Mouse (Mus musculus): ENCODE measurements around the gene Tgoln1. TPM values are rescaled to one million over a fixed set of nuclear protein-coding genes. Genes with fewer than 3 reads are reported as not detected.

Gene Tgoln1
- polyA plus RNA-seq, 1 experiment from 2014 or later = 42.3 TPM

- WGBS = 81% methylated on average over 6 of the region's 6 CpGs
- Histone ChIP-seq H3K4me1 (replicated peaks; ENCODE audit: insufficient read depth, low read length) (peaks cover 6% of the 10 kb centered on the region; the same call in 1 of the 2 replicates), H3K4me2 (ENCODE audit: low read length) (no peak overlapping the region), H3K27me3 (ENCODE audit: insufficient read depth, low read length) (no peaks in the 10 kb centered on the region), H3K27ac (no peak overlapping the region), H3K9ac (ENCODE audit: low read depth, low read length) (no peak overlapping the region), H3K9me3 (replicated peaks; ENCODE audit: low read length) (no peaks in the 10 kb centered on the region), H3K4me3 (replicated peaks; ENCODE audit: low read depth, low read length) (no peak overlapping the region), H3K36me3 (ENCODE audit: insufficient read depth, low read length) (peaks cover 6% of the 10 kb centered on the region; the same call in 1 of the 2 replicates)
- TF ChIP-seq CTCF (IDR thresholded peaks at IDR 0.05; ENCODE audit: low read depth) = no peak
- DNase-seq (ENCODE audit: low spot score) (no peak), ATAC-seq (replicated peaks; ENCODE audit: low FRiP score, low read depth) (no peak)
Observed at GRCm38 (mm10) chr6:72593011-72593803, 23.6 kb downstream of the Tgoln1 start.

- no peaks in the 10 kb centered on the region for H3K27me3 ChIP-seq (ENCODE audit: insufficient read depth, low read length)
- ATAC-seq (replicated peaks; ENCODE audit: low FRiP score, low read depth) (no peak), DNase-seq (ENCODE audit: low spot score) (no peak)
- no peak overlapping the region for H3K27ac ChIP-seq
- TF ChIP-seq CTCF (IDR thresholded peaks at IDR 0.05; ENCODE audit: low read depth) = no peak
- no peaks in the 10 kb centered on the region for H3K9me3 ChIP-seq (replicated peaks; ENCODE audit: low read length)
- H3K4me2 ChIP-seq (ENCODE audit: low read length) = no peak overlapping the region
- no peak overlapping the region for H3K9ac ChIP-seq (ENCODE audit: low read depth, low read length)
- no peak overlapping the region for H3K4me3 ChIP-seq (replicated peaks; ENCODE audit: low read depth, low read length)
- H3K4me1 ChIP-seq (replicated peaks; ENCODE audit: insufficient read depth, low read length) = no peaks in the 10 kb centered on the region
- H3K36me3 ChIP-seq (ENCODE audit: insufficient read depth, low read length) = peaks cover 10% of the 10 kb centered on the region; the same call in 1 of the 2 replicates
Observed at GRCm38 (mm10) chr6:72590111-72590510, 26.7 kb downstream of the Tgoln1 start.

GRCm38 (mm10) chr6:72588307-72588706, 28.5 kb downstream of the Tgoln1 start:
- Histone ChIP-seq H3K4me2 (ENCODE audit: low read length) (no peak overlapping the region), H3K4me1 (replicated peaks; ENCODE audit: insufficient read depth, low read length) (no peaks in the 10 kb centered on the region), H3K27ac (no peak overlapping the region), H3K27me3 (ENCODE audit: insufficient read depth, low read length) (no peaks in the 10 kb centered on the region), H3K36me3 (ENCODE audit: insufficient read depth, low read length) (peaks cover 14% of the 10 kb centered on the region; the same call in 1 of the 2 replicates), H3K9ac (ENCODE audit: low read depth, low read length) (no peak overlapping the region), H3K4me3 (replicated peaks; ENCODE audit: low read depth, low read length) (no peak overlapping the region), H3K9me3 (replicated peaks; ENCODE audit: low read length) (no peaks in the 10 kb centered on the region)
- DNase-seq (ENCODE audit: low spot score) (no peak), ATAC-seq (replicated peaks; ENCODE audit: low FRiP score, low read depth) (no peak)
- no peak for TF ChIP-seq CTCF (IDR thresholded peaks at IDR 0.05; ENCODE audit: low read depth)

GRCm38 (mm10) chr6:72586701-72587100, 30.1 kb downstream of the Tgoln1 start:
- TF ChIP-seq CTCF (IDR thresholded peaks at IDR 0.05; ENCODE audit: low read depth) = no peak
- no peak overlapping the region for H3K4me2 ChIP-seq (ENCODE audit: low read length)
- H3K9ac ChIP-seq (ENCODE audit: low read depth, low read length) = no peak overlapping the region
- no peaks in the 10 kb centered on the region for H3K9me3 ChIP-seq (replicated peaks; ENCODE audit: low read length)
- no peak overlapping the region for H3K4me3 ChIP-seq (replicated peaks; ENCODE audit: low read depth, low read length)
- H3K36me3 ChIP-seq (ENCODE audit: insufficient read depth, low read length) = 0 out of 2 replicates have a peak, but pooled peaks cover 8% of the 10 kb centered on the region
- no peaks in the 10 kb centered on the region for H3K27me3 ChIP-seq (ENCODE audit: insufficient read depth, low read length)
- DNase-seq (ENCODE audit: low spot score) = no peak
- H3K4me1 ChIP-seq (replicated peaks; ENCODE audit: insufficient read depth, low read length) = no peaks in the 10 kb centered on the region
- no peak overlapping the region for H3K27ac ChIP-seq
- no peak for ATAC-seq (replicated peaks; ENCODE audit: low FRiP score, low read depth)
- WGBS = 85% methylated on average over 3 of the region's 3 CpGs

- DNase-seq (ENCODE audit: low spot score) (no peak), ATAC-seq (replicated peaks; ENCODE audit: low FRiP score, low read depth) (no peak)
- no peak overlapping the region for H3K4me2 ChIP-seq (ENCODE audit: low read length)
- peaks cover 15% of the 10 kb centered on the region; the same call in 1 of the 2 replicates for H3K36me3 ChIP-seq (ENCODE audit: insufficient read depth, low read length)
- H3K9ac ChIP-seq (ENCODE audit: low read depth, low read length) = no peak overlapping the region
- H3K4me3 ChIP-seq (replicated peaks; ENCODE audit: low read depth, low read length) = no peak overlapping the region
- H3K4me1 ChIP-seq (replicated peaks; ENCODE audit: insufficient read depth, low read length) = no peaks in the 10 kb centered on the region
- H3K9me3 ChIP-seq (replicated peaks; ENCODE audit: low read length) = no peaks in the 10 kb centered on the region
- no peak overlapping the region for H3K27ac ChIP-seq
- H3K27me3 ChIP-seq (ENCODE audit: insufficient read depth, low read length) = no peaks in the 10 kb centered on the region
- TF ChIP-seq CTCF (IDR thresholded peaks at IDR 0.05; ENCODE audit: low read depth) = no peak
- WGBS = 68% methylated on average over 11 of the region's 11 CpGs
Observed at GRCm38 (mm10) chr6:72584154-72584553, 32.6 kb downstream of the Tgoln1 start.

GRCm38 (mm10) chr6:72583211-72583839, 33.5 kb downstream of the Tgoln1 start:
- H3K4me3 ChIP-seq (replicated peaks; ENCODE audit: low read depth, low read length) = no peak overlapping the region
- 84% methylated on average over 4 of the region's 4 CpGs for WGBS
- no peak overlapping the region for H3K27ac ChIP-seq
- H3K27me3 ChIP-seq (ENCODE audit: insufficient read depth, low read length) = no peaks in the 10 kb centered on the region
- ATAC-seq (replicated peaks; ENCODE audit: low FRiP score, low read depth) (no peak), DNase-seq (ENCODE audit: low spot score) (no peak)
- no peaks in the 10 kb centered on the region for H3K4me1 ChIP-seq (replicated peaks; ENCODE audit: insufficient read depth, low read length)
- no peak overlapping the region for H3K9ac ChIP-seq (ENCODE audit: low read depth, low read length)
- no peaks in the 10 kb centered on the region for H3K9me3 ChIP-seq (replicated peaks; ENCODE audit: low read length)
- no peak for TF ChIP-seq CTCF (IDR thresholded peaks at IDR 0.05; ENCODE audit: low read depth)
- no peak overlapping the region for H3K4me2 ChIP-seq (ENCODE audit: low read length)
- peaks cover 15% of the 10 kb centered on the region; the same call in 1 of the 2 replicates for H3K36me3 ChIP-seq (ENCODE audit: insufficient read depth, low read length)

Measured in kidney, postnatal 0 days (tissue).